Mouse (Mus musculus) adrenal gland, postnatal 4 days (tissue): ENCODE measurements around the gene Tgfb2. TPM values are rescaled to one million over a fixed set of nuclear protein-coding genes. Genes with fewer than 3 reads are reported as not detected.
A peak's percentile ranks its signal among the peaks of the same experiment; 100 is the strongest.

Experiments used
- DNase-seq, 2 experiments: peaks; one replicate each; pipeline ENCODE4 v3.0.0; 2021 to 2022; ENCODE audit warnings: low spot score in 2 of 2, mixed read lengths in 2 of 2
- total RNA-seq, 2 experiments: library from RNA; stranded (reverse); gene quantifications; 2 replicates each; pipeline ENCODE4 v1.2.3; 2021

Gene Tgfb2
- total RNA-seq, 2 experiments from 2014 or later: 7.3 to 7.9 TPM

DNA sequence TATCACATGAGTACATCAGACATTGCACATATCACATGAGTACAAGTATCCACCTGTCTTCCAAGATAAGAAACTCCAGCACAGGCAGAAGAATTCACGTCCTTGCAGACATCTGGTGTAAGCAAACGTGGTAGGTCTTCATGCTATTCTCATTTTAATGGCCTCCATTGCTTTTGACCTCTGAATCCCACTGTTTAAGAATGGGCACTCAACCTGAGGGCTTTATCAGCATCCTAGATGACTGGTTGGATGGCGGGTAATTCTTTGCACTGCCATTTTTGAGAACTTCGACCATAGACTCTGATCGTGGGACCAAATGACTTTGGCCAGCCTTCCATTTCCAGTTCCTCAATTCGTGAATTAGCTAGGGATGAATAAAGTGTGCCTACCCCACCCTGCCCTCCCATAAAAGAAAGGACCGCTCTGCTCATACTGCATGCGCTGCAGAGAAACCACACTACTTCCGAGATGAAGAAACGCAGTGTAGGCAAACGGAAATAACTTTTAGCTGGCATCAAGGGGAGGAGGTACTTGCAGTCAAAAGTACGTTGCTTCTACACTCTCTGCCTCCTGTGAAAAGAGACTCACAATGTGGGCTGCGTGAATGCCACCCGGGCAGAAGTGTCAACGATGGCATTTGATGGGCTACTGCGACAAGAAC, 48.1 kb downstream of the Tgfb2 start:
- no peak for DNase-seq

DNA sequence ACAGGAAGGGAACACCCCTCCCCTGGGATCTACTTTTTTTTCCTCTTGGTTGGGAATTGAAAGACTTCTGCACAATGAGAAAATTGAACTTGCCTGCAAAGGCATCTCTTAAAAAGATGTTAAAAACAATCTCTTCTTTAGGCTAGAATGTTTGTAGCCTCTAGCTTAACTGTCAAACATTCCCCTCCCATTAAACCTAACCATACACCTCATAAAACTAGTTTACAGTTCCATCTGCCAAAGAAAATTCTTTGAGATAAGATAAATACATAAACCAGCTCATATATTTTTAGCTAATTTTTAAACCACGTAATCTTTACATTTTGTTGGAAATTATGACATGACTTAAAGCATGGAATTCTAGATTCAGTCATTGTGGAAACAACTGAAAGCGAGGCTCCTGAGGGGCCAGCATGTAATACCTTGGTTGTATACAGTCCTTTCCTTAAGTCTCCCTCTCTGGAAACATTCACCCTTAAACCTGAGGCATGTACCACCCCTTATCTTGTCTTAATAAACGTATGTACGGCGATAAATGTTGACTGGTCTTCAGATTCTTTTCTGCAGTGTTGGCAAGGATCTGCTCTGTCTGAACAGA, 49.0 kb downstream of the Tgfb2 start:
- DNase-seq: no peak

DNA sequence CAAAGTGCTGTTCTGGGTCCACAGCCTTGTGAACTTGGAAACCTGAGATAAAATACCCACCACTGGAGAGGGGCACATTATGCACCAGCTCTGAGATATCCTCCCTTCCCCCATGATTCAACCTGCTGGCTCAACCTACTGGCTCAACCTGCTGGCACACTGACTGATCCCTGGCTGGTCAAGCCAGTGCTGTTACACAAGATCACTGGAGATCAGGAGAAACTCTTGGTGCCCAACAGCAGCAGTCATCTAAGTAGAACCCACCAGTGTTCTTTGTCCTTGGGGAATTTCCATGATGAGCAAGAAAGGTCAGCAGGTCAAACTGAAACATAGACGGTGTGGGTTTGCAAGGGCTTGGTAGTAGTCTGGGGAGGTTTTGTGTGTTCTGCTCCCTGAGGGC, 49.6 kb downstream of the Tgfb2 start:
- no peak for DNase-seq

DNA sequence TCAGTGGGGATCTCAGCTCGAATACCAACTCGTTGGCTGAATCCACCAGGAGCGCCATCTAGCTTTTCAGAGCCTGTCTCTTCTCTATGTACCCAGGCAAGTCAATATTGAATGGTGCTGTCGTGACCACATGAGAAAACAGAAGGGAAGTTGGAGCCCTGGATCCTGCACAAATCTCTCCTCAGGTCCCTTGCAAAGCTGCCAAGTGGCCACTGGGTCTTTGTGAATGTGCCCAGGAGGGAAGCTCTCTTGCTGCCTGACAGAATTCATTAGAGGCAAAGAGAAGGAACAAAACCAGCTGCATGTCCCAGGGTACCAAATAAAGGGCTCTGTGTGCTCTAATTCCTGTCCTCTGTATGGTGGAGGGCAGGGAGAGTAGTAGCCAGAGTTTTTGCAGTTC, 50.7 kb downstream of the Tgfb2 start:
- DNase-seq: no peak

DNA sequence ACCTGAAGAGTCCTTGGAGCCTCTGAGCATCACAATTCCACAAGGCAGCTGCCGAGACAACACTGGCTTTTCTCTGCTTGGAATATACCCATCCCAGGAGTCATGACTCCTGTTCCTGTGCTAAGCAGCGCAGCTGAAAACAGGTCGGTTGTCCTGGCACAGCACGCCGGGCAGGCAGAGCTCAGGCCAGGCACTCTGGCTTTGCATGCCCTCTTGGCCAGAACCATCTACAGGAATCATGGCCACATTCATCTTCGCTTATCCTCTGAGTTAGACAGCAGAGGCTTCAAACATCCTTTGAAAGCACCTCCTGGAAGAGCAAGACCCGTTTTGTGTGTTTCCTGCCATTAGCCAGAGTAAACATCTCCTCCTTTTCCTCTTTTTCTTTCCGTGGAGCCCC, 53.6 kb downstream of the Tgfb2 start:
- no peak for DNase-seq

DNA sequence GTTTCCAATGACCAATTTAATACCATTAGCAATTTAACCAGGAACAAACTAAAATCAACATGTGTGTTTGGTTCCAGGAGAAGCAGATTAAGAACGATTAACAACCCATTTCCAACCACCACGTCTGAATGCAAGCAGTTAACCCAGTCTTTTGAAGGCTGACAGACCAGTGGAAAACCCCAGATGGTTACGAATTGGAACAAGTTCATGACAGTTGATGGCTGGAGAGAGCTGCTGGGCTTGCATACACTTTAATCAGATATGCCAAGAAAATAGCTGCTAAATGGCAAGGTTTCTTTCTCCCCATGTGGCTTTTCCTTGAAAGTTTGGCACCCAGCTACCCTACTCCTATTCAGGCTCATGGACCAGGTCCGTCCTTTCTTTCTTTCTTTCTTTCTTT, 55.8 kb downstream of the Tgfb2 start:
- no peak for DNase-seq

DNA sequence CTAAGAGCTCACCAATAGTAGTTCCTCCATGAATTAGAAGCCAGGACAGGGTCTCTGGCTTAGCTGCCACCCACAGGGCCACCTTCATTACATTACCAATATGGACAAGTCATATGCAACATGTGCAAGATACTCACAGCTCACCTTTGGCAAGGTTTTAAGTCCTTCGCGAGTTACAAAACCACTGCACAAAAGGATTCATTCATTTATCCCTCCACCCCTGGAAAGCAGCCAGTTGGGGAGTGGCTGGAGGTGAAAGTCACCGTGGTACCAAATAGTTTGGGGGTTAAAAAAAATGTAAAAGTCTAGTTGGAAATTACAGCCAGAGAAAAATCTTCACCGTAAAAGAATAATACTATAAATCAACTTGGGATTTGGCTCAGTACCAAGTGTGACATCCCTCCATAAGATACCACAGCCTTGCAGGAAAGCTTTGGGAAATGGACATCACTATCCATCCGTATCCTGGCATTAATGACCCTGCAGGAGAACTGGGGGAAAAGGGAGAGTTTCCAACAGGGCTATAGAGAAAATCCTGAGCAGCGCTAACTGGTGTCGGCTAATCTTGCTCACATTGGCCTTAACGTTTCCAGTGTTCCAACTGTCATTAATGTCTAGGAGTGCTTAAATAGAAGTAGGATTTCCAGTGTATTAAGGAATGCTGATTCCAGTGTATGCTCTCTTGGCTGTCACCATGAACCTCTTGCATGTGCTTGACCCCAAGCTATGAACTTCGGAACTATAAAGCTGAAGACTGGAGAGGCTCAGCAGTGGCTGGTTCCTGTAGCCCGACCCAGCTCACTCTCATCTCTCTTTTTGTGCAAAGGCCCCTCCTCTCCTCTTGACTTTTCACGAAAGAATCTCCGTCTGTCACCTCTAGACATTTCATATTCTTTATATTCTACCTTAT, 68.2 kb downstream of the Tgfb2 start:
- no peak for DNase-seq

DNA sequence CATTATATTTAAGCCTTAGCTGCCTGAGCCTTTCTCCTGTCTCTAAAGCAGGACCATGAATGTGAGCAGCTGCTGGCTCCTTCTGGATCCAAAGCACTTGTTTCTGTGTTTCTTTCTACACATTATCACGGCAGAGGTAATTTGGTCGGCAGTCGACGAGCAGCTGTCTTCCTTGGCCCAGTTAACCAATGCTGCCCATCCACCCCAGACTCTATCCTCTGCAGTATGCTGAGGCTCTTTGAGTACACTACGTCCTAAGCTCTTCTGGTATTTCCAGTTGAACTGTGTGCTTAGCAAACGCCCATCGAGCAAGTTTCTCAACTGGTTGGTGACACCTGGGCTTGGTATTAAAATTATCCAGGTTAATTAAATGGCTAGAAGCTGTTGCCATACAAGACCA, 70.7 kb downstream of the Tgfb2 start:
- DNase-seq: no peak

DNA sequence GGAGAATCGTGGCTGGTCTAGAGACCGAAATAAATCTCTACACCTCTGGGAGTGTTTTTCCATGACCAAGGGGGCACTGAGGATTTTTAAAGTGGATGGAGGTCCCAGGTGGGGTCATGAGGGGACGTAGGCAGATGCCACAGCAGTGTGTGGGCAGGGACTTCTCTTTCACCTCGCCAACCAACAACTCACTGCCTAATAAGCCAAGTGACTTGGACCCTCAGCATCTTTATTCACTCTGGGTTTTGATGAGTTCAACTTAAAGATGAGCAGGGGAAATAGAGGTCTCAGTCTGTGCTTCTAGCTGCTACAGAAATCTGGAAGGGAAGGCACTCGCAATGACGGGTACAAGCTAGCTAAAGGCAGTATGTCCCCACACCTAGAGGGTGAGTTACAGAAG, 74.3 kb downstream of the Tgfb2 start:
- no peak for DNase-seq

DNA sequence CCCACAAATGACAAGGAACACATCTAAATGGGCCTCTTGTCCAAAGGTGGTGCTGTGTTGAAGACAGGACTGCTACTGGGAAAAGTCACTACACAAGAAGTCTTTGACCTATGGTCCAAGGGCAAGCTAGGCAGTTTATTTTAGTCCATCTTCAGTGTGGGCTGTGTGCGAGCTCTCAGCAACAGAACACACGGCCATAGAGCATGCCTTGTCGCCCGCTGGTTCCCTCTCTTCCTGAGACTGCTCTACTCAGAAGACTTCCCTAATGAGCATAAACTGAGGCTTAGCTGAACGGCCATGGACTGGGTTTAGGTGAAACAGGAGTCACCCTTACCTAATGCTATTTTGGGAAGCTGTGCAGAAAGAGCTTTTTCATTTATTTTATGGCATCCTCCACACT, 74.8 kb downstream of the Tgfb2 start:
- no peak for DNase-seq

DNA sequence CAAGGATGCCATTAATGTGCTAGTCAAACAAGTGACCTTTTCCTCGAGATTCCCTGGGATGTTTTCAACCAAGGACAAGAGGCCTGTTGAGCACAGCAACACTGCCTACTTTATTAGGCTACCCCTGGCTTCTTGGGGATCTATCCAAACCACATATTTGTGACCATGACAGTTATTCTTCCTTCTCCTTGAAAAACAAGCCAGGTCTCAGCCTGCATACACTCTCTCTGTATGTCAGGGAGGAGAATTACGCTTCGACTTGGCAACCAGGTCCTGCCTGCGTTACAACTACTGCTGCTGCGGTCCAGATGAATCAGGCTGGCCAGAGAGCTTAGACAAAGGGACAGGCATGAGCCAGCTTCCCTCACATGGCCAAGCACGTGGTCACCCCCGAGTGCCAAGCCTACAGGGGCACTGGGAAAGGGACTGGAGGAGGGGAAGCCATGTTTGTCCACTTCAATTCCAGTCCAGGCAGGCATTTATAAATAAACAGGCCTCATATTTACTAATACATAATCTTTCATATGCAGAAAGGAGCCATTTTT, 78.3 kb downstream of the Tgfb2 start:
- DNase-seq: peak in 1 of 2 experiments; percentile 11

DNA sequence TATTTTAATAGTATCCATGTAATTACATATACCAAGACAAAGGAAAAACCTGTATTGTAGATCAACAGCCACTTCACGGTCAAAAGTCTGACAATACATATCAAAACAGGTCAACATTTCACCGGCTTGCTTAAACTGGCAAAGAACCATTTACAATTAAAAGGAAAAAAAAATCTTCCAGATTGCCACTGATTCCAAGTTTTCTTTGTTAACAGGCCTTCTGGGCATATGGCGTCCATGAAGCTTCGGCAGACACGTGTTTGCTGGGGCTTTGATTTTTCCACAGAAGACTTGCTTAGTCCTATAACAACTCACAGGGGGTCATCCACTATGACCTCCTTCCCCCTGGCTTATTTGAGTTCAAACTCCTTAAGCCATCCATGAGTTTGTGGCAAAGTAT, 81.3 kb downstream of the Tgfb2 start:
- DNase-seq: no peak

DNA sequence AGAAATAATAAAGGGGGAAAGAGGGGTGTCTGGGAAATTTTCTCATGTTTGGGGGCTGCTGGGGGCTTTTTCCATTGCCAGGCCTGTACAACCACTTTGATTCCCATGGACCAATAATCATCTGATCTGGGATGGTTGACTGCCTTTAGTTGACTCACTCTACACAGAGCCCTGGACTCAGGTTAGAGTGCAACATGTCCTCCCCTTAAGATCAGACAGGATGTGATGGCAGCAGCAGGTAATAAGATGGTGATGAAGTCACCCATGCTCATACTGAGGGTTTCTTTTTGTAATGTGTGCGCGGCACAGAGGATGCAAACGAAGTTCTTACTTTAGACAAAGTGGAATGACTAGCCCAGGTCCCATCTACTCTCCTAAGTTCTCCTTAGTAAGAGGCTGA, 84.0 kb downstream of the Tgfb2 start:
- no peak for DNase-seq

DNA sequence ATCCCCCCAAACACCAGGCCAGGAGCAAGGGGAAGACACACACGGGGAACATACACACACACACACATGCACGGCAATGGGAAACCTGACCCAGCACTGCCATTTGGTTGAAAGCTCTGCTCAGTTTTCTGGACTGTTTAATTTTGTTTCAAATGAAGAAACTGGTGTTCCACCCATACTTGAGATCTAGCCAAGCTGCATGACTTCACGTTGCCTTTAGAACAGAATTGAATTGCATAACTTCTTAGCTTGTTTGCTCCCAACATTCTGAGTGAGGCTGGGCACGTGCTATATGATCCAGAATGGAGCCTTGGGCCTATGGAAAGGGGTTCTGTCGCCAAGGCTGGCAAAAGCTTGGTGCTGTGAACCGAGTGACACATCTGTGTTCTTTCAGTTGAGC, 87.5 kb downstream of the Tgfb2 start:
- DNase-seq: no peak

DNA sequence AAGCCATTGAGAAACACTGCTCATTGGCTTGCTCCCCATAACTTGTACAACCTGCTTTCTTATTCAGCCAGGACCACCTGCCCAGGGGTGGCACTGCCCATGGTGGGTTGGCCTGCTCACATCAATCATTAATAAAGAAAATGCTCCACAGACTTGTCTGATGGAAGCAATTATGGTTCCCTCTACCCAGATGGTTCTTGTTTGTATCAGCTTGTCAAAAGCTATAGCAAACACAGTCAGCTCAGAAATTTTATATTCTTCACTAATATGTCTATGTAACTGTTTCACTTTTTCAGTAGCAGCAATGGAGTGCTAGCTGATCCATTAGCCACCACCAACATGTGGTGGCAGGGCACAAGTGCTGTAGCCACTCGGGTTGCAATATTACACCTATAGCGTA, 94.4 kb downstream of the Tgfb2 start:
- DNase-seq: no peak

DNA sequence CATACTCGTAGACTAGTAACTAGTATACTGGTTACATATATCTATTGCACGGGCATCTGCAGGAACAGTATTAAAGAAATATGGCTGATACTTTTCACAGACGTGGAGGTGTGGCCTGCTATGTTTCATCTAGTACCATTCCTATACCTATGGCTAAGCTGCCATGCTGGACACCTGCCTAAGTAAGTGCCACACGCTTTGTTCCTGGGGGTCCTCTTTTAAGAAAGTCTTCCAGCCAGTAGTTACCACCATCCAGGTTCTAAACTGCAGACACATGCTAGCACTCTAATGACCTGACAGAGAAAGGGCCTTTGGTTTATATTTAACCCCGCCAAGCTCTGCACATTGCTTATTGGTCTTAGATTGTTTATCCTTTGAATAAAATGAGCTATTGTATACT, 95.3 kb downstream of the Tgfb2 start:
- DNase-seq: no peak

DNA sequence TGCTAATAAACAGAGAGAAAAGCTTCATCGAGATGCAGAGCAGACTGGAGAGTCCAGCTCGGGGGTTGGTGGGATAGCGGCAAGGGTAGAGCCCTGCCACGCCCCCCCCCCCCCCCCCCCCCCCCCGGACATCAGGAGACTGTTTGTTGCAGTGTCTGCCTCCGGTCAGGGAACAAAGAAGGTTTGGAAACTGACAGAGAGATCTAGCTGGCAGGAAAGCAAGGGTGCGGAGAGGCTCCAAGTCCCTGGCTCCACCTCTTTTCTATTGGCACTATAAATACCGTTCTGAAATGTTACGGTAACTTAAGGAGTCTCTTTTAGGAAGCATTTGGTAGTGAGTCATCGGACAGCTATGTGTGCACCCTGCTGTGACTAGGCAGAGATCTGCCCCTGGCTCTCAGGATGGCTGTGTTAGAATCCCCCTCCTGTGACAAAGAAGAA, 96.0 kb downstream of the Tgfb2 start:
- DNase-seq: no peak

DNA sequence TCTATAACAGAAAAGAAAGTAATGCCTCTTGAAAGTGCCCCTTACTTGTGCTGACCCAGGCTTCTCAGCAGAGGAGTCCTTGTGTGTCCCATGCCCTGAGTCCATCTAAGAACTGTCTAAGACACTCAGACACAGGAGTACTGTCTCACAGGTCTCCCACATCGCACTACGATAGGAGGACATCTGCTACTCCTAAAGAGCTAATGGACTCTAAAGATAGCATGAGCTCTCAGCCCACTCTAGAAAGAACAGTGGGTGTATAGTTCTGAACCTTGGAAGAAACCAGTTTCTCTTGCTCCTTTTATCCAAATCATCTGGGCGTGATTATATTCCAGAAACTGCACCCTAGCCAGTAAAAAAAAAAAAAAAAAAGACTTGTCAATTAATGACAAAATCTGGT, 97.7 kb downstream of the Tgfb2 start:
- no peak for DNase-seq

DNA sequence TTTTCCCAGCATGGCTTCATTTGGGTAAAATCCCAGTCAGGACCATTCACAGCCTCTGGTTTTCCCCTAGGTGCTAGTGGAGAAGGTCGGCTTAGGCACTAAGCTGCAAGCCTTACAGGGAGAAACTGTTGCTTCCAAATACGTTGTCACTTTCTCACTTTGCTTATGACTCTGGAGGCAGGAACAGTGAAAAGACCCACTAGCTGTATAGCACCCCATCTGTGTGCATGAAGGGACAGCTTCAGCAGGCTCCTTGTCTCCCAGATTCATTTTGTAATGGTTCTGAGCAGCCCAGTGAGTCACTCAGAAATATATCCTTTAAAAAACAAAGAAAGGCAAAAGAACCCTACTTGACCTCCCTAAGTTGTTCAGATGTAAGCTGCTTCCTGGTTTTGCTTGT, 100.2 kb downstream of the Tgfb2 start:
- DNase-seq: no peak

DNA sequence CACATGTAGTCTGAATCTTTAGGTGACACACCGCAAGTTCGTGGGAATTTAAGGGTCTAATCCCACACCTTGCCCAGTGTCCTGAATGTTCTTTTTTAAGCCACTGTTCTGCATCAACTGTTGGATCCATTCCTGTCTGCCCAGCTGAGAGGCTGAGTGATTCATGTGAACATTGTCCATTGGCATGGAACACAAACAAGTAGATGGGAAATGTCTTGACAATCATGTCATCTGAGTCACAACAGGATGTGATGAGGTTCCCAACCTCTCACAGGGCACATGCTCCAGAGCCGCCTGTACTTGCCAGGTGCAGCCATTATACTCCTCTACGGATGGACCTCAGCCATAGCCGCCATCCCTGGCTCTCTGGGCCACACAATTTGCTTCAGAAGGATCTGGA, 101.7 kb downstream of the Tgfb2 start:
- no peak for DNase-seq

DNA sequence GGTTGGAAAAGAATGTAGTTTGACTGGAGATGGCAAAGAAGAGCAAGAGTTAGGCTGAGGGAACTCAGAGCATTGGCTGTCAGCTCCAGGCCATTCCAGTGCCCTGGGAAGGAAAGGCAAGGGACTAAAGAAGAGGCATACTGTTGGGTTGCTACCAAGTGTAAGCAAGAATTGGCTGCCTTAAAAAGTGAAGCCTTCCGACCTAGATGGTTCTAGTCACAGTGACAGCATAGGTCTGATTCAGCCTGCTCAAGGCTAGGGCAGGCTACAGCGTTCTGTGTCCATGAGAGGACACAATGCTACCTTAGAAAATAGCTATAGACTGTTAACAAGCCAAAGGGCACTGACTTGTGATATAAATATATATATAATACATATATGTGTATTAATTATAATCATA, 117.6 kb downstream of the Tgfb2 start:
- DNase-seq: no peak
